Mouse (Mus musculus) embryonic fibroblast, embryonic 13.5 days (primary cell): ENCODE measurements around the gene Sema4a.

Source experiments
- CTCF ChIP-seq: IDR thresholded peaks from 2 replicates; pipeline ENCODE4 v1.5.1; 2011; ENCODE audit warnings: mild to moderate bottlenecking, control low read depth, low read length, moderate library complexity, borderline replicate concordance; ENCODE audit not compliant: insufficient read depth
- POLR2A ChIP-seq: IDR thresholded peaks from 2 replicates; pipeline ENCODE4 v1.6.1; 2011; ENCODE audit warnings: low read depth, mild to moderate bottlenecking, control low read depth, low read length, moderate library complexity

DNA sequence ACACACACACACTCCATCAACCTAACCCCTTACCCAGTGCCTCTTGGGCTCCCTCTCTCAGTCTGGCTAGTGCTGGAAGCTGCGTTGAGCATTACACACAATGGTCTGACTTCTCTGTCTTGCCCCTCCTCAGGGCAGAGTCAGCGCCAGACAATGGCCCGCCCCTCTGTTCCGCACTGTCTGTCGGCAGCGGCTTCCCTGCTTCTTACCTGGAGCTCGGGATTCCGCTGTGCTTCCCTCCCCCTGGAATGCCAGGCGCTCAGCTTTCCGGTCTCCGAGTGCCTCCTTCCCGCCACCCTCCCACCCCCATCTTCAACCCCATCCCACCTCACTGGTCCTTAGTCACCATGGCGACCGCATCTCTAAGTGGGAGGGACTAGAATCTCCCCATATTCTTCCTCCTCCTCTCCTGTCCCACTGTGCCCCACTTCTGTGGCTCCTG is 2.2 kb downstream of the Sema4a start:
- TF ChIP-seq CTCF (no peak), POLR2A (no peak)
